Mouse (Mus musculus) brain, adult 2 months (tissue): ENCODE results near the gene Teddm1b.
"Not testable (repeated sequence)": the region's sequence is repeated elsewhere in the genome, so short reads cannot be mapped to it uniquely, and the experiment has no call there.

Source experiments
- DNase-seq: peaks from one replicate; pipeline ENCODE4 v3.0.0; 2011; ENCODE audit warnings: low read depth, low spot score

The Teddm1b gene

DNA sequence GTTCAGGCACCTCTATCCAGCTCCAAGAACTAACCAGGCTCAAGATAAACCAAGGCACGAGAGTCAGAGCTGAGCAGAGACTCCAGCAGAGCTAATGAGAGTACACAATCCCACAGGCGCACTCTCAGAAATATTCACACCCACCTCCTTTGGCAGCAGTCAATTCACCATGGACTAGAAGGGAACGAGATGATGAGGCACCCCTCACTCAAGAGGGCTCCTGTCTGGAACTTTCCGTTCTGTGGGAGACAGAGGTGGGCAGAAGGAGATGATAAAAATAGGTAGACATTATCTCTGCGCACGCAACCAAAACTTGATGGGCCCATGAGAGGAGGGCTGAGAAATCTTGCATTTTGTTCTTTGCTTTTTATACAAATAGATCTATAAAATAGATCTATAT is at the start of gene Teddm1b:
Gene Teddm1b, plus strand, starts transcription at position 301 of the 400 bp plus-strand sequence.
- peak; percentile 55 for DNase-seq

DNA sequence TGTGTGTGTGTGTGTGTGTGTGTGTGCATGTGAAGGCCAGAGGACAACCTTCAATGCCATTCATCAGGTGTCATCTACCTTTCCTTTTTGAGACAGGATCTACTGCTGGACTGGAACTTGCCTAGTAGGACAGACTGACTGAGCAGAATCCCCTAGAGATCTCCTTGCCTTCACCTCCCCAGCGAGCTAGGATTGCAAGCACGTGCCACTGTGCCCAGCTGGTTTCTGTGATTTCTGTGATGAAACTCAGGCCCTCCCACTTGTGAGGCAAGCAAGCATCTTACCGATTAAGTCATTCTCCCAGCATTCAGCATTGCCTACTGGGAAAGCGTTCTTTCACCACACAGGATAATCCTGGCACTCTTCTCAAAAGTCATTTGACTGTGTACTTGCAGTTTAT is 43.4 kb upstream of the Teddm1b start:
- no peak for DNase-seq

DNA sequence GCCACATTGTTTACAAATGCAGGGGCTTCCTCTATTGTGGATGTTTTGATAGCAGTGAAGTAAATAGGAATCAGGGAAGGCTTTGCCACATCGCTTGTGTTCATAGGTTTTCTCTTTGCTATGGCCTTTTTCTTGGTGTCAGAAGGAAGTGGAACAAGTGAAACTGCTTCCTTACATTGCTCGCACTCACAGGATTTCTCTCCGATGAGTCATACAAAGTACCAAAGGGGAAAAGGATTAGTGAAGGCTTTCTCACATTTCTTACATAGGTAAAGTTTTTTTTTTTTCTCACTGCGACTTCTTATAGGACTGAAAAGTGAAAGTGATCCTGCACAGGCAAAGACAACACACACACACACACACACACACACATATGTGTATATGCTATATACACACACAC is 38.1 kb upstream of the Teddm1b start:
- peak; percentile 15 for DNase-seq

DNA sequence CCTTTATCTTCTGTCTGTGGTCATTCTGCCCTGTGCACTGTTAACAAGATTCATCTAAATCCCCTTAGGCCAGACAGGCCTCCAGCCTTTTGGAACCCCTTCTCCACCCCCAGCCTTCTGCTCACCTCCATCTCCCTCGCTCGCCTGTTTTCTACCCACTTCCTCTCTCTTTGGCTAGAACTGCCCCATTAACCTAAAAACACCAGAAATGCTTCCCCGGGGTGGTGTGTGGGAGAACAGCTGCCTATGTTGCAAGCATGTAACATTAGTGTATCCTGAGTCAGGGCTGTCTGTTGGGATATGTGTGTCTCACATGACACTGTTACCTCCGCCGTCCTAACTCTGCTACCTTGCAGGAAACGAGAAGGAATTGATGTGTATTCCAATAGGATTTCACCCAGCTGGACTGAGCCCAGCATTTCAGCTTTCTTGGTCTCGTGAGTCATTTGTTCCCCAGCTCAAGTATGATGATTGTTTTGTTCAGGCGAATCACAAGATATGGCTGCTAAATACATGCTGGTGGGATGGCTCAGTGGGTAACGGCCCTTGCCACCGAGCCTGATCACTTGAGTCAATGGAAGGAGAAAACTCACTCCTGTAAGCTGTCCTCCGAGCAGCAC is 31.9 kb upstream of the Teddm1b start:
- peak; percentile 24 for DNase-seq

DNA sequence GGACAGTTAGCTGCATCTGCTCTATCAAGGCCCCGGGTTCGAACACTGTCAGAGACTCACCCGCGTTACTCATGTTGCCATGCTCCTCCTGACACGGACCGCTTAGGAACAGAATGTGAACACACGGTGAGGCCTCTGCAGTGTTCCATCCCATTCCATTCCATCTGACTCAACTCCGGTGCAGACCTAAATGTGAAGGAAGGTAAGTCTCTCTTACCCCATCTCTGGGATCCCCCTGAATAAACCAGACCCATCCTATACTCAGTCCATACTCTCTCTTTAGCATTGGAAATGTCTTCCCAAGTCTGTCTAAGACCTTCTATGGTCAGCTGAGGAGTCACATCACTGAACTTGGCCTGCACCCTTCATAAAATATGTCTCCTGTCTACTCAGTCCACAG is 30.1 kb upstream of the Teddm1b start, which contains the start of gene Rgsl1:
Gene Rgsl1, minus strand, starts transcription at position 101 of the 400 bp plus-strand sequence.
- no peak for DNase-seq

DNA sequence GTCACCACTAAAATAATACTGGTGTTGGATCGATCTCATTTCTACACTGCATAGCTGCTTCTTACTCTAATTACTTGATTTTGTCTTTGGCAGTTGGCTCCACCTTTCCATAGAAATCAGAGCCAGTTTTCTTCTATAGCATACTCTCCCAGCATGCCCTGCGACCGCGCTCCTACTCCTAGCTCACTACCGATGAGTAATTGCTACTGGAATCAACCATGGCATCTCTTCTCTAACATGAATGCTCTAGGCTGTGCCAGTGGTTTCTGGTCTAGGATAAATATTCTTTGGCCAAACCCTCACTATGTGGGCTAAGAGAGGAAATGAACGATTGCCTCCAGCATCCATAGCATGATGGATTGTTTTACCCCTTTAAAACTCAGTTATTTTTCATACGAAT is 27.7 kb upstream of the Teddm1b start:
- DNase-seq, result peak; percentile 19

DNA sequence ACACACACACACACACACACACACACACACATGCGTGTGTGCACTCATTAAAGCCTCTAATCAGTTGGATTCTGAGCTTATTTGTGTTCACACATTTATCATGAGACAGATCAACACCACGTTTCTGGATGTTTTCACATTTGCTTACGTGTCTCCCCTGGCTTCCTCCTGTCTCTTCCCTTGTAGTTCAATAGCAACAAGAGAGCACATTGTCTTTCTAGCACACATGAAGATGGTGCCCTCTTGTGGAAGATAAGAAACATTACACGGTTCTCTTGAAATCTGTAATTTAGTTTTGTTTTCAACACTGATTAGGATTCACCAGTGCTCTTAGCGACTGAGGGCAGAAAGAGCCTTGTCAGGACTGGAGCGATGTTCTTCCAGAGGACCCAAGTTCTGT is 27.3 kb upstream of the Teddm1b start:
- peak; percentile 60 for DNase-seq

DNA sequence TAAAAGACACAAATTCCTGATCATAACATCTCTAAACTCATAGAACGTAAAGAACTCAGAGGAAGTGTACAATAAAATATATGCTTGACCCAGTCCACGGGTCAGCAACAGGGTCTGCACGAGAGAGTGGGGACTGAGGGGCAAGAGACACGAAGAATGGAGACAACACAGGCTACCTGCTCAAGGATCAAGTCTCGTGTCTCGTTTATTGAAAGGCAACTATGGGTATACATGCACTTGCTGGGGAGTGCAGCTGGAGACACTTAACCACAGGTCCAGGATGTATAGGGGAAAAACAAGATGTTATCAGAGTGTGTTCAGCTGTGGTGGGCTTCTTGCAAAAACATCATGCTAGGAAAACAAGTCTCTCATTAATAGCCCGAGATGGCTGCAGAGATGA is 21.4 kb upstream of the Teddm1b start:
- not testable (repeated sequence) for DNase-seq

DNA sequence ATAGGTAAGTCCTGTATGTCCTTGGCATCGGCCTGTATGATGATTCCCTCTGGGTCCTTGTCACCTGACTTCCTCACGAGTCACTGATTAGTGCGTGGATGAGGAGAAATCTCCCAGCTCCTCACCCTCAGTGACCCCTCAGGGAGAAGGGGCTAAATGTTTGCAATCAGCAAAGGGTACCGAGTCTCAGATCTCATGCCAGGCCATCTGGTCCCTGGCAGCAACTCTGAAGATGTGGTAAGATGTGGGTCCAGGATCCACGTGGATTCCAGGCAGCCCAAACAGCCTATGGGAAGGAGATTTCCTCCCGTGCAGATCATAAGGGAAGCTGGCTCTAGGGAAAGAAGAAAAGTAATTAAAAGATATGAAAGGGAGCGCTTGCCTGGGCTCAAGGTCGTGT is 18.2 kb upstream of the Teddm1b start:
- no peak for DNase-seq

DNA sequence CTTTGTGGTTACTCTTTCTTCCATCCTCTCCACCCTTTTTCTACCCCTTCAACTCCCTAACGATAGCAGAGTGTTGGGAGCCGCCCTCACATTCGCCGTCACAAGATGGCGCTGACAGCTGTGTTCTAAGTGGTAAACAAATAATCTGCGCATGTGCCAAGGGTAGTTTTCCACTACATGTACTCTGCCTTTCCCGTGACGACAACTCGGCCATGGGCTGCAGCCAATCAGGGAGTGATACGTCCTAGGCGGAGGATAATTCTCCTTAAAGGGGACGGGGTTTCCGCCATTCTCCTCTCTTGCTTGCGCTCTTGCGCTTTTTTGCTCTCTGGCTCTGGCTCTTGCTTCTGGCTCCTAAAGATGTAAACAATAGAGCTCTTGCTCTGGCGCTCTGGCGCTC is 6.2 kb downstream of the Teddm1b start:
- not testable (repeated sequence) for DNase-seq

DNA sequence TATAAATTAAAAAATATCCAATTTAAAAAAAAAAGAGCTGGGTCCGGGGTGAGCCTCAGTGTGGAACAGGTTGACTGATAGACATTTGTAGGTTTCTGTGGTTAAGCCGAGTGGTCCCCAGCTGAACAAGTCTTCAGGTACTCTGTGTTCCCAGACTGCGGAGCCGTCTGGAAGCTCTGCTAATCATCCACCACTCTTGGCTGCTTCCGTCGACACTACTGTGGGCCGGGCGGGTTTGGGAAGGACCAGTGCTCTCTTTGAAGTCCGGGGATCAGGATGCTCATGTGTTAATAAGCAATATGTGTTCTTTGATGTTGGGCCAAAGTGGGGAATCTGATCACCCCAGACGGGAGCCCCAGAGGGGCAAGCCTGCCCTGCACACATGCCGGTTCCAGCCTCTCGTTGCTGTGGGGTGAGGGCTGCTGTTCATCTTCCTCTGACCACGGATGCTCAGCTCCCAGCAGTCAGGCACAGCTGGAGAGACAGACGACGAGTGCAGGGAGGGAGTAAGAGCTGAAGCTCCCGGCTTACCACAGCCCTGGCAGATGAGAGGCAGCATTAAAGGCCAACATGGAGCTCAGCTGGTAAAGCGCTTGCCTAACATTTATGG is 12.0 kb downstream of the Teddm1b start:
- no peak for DNase-seq

DNA sequence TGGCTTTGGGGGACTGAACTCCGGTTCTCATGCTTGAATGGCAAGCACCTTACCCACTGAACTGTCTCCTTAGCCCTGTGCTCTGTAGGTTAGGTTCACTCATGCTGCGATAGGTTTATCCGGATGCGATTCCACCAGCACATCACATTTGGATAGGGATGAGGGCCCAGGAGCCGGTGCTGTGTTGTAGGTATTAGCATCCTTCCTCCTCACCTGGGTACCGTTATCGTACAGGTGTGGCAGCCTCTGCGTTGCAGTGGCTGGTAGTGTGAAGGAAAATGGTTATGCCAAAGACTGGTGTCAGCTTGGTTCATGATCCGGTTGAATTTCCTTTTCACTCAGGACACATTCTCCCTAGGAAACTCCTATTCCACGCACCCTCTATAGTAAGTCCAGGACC is 16.0 kb downstream of the Teddm1b start:
- no peak for DNase-seq

DNA sequence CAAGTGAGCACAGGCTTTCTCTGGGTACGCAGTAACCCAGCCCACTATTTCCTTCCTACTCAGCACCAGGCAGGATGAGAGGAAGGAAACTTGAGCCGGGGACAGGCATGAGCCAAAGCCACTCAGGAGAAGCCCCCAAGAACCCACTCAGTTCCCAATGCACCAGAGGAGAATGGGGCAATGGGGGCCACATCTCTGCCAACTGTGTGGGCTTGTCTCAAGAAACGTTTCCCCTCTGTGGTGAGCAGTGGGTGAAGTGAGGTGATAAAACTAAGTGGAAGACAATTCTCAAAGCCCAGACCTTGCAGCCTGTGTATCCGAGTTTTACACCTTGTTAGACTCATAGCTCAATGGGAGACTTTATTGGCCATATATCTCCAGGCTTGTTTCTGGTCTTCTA is 17.3 kb downstream of the Teddm1b start, which contains the start of gene Teddm1a:
Gene Teddm1a, plus strand, starts transcription at position 301 of the 400 bp plus-strand sequence.
- DNase-seq, result no peak

DNA sequence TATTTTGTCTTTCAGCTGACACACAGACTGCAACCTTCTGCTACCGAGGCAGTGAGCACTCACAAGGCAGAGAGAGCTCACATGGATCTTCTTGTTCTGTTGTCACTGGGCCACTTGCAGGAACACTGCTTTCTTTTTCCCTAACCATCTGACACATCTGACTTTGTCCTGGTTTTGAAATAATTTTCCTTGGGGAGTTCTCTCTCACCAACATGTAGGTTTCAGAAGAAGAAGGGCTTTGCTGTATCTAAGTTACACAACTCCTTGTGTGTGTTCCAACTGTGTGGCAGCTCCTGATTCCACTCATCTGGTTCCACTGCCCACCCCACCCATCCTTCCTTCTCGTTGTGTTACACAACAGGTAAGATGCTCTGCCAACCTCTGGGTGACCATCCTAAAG is 19.6 kb downstream of the Teddm1b start:
- DNase-seq, result no peak

DNA sequence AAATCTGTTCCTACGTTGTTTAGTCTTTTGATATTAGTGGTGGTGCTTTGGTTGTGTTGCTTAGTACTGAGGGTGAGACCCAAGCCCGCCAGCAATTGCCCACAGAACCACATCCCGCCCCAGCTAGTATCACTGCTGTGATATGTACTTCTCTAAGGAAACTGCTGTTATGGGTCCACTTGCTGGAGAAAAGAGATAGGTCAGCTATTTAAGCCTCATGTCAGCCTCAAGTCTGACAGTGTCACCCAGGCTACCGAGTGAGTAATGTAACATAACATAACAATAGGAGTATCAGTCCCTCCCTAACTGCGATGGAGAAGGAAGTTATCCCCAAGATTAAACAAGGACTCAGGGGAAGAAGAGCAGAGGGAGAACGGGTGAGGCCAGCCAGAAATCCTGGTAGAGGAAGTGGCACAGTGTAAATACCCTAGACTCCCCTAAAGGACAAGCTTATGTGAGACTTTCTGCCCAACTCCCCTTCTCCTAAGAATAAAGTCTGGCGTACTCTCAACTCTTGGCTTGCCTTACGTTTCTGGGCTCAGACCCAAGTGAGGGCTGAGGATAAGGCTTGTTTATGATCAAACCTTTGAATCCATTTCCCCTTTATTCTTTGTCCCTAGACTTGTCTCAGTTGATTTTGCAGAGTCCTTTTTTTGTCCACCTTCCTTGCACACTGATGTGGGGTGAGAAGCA is 20.2 kb downstream of the Teddm1b start:
- DNase-seq, result no peak

DNA sequence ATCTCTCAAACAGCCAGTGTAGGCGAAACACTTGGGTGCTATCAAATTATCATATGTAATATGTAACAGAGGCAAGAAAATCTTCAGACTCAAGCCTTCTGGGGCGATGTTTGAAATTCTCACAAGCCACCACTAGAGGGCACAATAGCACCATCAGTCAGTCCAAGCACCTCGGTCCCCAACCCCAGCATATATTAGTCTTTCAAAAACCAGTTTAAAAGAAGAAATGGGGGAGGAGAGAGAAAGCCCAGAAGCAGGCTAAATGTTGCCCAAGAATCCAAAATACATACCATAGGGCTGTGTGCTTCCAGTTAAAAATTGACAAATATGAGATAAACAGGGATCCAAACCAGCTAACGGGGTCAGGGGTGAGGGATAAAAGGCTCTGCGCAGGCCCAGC is 20.8 kb downstream of the Teddm1b start:
- DNase-seq, result peak; percentile 92

DNA sequence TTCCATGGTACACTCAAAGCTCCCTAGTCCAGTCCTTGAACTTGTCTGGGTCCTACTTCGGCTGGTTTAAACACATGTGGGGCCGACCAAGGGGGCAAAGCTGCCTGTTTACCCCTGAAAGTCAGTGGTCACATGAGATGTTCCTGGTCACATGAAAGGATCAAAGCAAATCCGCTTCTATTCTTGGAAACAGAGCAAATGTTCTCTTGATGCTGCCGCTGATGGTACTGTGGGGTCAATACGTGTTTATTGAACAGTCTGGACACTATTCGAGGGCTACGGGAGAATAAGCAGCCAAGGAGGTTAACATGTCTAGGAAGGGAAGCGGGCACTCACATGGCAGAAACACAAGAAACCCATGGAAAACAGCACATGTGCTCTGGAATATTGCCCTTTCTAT is 23.1 kb downstream of the Teddm1b start:
- no peak for DNase-seq

DNA sequence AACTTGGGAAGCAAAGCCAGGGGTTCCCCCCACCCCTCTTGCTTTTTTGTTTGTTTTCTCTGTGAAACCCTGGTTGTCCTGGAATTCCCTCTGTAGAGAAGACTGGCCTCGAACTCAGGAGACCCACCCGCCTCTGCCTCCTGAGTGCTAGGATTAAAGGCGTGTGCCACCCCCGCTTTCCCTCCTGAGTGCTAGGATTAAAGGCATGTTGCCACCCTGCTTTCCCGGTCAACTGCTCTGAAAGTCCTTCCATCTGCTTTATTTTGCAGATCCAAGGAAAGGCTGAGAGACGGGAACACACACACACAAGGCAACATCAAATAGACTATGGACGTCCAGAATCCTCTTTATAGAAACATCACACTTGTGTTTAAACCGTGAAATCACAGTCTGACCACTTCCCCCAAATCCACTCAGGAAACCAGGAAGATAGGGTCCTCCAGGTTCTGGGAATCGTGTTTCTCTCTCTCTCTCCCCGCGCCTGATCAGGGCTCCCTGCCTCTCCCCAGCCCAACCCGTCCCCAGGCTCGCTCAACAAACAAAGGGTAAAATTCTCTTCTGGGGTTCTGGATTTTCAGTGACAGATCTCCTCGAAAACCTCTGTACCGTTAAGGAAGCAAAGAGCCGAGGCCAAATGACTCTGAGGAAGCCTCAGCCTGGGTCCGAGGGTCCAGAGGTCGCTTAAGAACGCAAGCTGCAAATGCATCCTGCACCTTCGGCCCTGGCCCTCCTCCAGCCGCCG is 25.0 kb downstream of the Teddm1b start:
- DNase-seq, result peak; percentile 68

DNA sequence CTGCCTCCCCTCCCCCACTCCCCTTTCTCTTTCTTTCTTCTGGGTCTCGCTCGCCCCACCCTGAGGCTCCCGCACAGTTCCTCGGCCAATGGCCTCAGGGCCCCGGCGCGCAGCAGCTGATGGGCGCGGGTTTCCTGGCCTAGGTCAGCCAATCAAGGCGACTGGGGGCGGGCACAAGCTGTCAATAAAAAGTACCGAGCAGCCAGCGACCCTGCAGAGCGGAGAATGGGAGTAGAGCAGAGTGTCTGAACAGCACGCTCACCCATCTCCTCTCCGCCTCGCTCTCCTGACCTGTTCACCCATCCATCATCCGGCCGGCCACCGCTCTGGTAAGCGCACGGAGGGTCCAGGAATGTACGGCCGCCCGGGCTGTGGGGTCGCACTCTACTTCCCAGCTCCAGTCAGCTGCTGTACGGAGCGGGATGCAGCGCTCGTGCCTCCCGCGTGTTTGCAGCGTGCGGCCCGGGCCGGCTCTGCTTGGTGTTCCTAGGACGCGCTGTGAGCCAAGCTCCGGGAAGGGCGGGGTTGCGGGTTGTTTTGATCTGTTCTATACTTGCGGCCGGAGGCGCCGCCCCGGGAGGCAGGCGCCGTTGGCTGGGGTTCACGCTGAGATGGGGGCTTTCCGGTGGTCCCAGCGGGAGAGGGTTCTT is 25.7 kb downstream of the Teddm1b start, which contains the start of the genes Glul and Teddm2:
Gene Glul, plus strand, starts transcription at position 214 of the 650 bp plus-strand sequence.
Gene Teddm2, minus strand, starts transcription at position 498 of the 650 bp plus-strand sequence.
- peak; percentile 98 for DNase-seq

DNA sequence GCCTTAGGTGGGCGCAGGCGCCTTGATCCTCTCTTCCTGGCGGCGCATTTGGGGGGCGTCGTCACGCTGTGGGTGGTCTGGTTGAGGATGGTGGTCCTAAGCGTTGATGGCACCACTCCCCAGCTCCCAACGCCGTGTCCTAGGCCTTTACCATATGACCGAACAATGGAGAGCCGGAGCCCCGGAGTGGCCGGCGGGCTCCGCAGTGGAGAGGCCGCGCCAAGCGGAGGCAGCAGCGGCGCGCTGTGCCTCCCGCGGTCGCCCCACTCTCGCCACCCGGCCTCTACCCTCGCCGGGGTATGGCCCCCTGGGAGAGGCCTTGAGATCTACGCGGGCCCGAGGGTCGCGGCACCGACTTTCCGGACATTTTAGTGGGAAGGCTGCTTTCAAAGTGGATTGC is 26.2 kb downstream of the Teddm1b start:
- DNase-seq, result peak; percentile 46
